In genomic region chr5:37338288-37338687, GRCm38 (mm10) we compare ENCODE assay signal across 8 mouse cellular contexts. TPM values are rescaled to one million over a fixed set of nuclear protein-coding genes. Genes with fewer than 3 reads are reported as not detected.
DNase-seq lines count a peak whose midpoint lies in the region; ATAC-seq lines count a peak whose summit lies in the region.

Evc2 (plus strand) TSS chr5:37338499.

- peak; percentile 91 for DNase-seq in forebrain, embryonic 11.5 days (ENCODE audit: low spot score)
- DNase-seq in telencephalon, adult 2 months (ENCODE audit: low read depth, low spot score), result peak; percentile 71

- H3K4me2 ChIP-seq in forebrain, embryonic 11.5 days (ENCODE audit: low read depth, low read length, severe bottlenecking), result peak within 1 kb of the TSS; percentile 74
- H3K4me2 ChIP-seq in heart, embryonic 12.5 days, result peak within 1 kb of the TSS; percentile 99
- H3K4me2 ChIP-seq in kidney, embryonic 16.5 days (replicated peaks; ENCODE audit: low read depth, low read length), result peak within 1 kb of the TSS; percentile 83
- H3K4me2 ChIP-seq in limb, embryonic 13.5 days (replicated peaks), result peak within 1 kb of the TSS; percentile 81
- peak within 1 kb of the TSS; percentile 99 for H3K4me2 ChIP-seq in midbrain, embryonic 16.5 days (ENCODE audit: low read length)

- H3K36me3 ChIP-seq in erythroblast, embryonic 14.5 days (ENCODE audit: control insufficient read depth), result no peaks in the 10 kb centered on the region
- H3K36me3 ChIP-seq in forebrain, embryonic 11.5 days (ENCODE audit: control insufficient read depth, insufficient read depth, low read length), result no peaks in the 10 kb centered on the region; the same call in 1 of the 2 replicates
- H3K36me3 ChIP-seq in heart, embryonic 12.5 days, result 0 out of 2 replicates have a peak, but pooled peaks cover 7% of the 10 kb centered on the region
- peaks cover 7% of the 10 kb centered on the region; the same call in 1 of the 2 replicates for H3K36me3 ChIP-seq in kidney, embryonic 16.5 days (ENCODE audit: insufficient read depth, low read length)
- peaks cover 24% of the 10 kb centered on the region for H3K36me3 ChIP-seq in limb, embryonic 13.5 days
- H3K36me3 ChIP-seq in midbrain, embryonic 16.5 days (ENCODE audit: control insufficient read depth, insufficient read depth, low read length), result no peaks in the 10 kb centered on the region

- H3K9me3 ChIP-seq in erythroblast, embryonic 14.5 days (ENCODE audit: control insufficient read depth, low read length), result no peaks in the 10 kb centered on the region
- H3K9me3 ChIP-seq in forebrain, embryonic 11.5 days (ENCODE audit: control insufficient read depth, low read length), result no peaks in the 10 kb centered on the region
- no peaks in the 10 kb centered on the region for H3K9me3 ChIP-seq in heart, embryonic 12.5 days (replicated peaks)
- H3K9me3 ChIP-seq in kidney, embryonic 16.5 days (ENCODE audit: low read length), result no peaks in the 10 kb centered on the region
- no peaks in the 10 kb centered on the region for H3K9me3 ChIP-seq in limb, embryonic 13.5 days
- H3K9me3 ChIP-seq in midbrain, embryonic 16.5 days (replicated peaks; ENCODE audit: control insufficient read depth, low read length, poor library complexity, severe bottlenecking), result no peaks in the 10 kb centered on the region

- WGBS in forebrain, embryonic 11.5 days, result 1% methylated on average over 27 of the region's 27 CpGs
- WGBS in heart, embryonic 12.5 days, result under 1% methylated on average over 27 of the region's 27 CpGs
- WGBS in kidney, embryonic 16.5 days, result 0% methylated on average over 27 of the region's 27 CpGs
- under 1% methylated on average over 27 of the region's 27 CpGs for WGBS in limb, embryonic 13.5 days
- WGBS in midbrain, embryonic 16.5 days, result under 1% methylated on average over 27 of the region's 27 CpGs

- peak within 1 kb of the TSS; percentile 47; the same call in 1 of the 2 replicates for H3K27ac ChIP-seq in forebrain, embryonic 11.5 days (ENCODE audit: low read depth, low read length)
- H3K27ac ChIP-seq in heart, embryonic 12.5 days (ENCODE audit: poor library complexity, severe bottlenecking), result 0 out of 2 replicates have a peak within 1 kb of the TSS, but pooled peaks have one; percentile 47
- H3K27ac ChIP-seq in kidney, embryonic 16.5 days (ENCODE audit: low read length), result peak within 1 kb of the TSS; percentile 78
- peak within 1 kb of the TSS; percentile 92 for H3K27ac ChIP-seq in limb, embryonic 13.5 days
- no peak within 1 kb of the TSS for H3K27ac ChIP-seq in midbrain, embryonic 16.5 days (ENCODE audit: low read length)

- H3K4me1 ChIP-seq in erythroblast, embryonic 14.5 days (ENCODE audit: control insufficient read depth), result peaks cover 22% of the 10 kb centered on the region
- peaks cover 20% of the 10 kb centered on the region for H3K4me1 ChIP-seq in forebrain, embryonic 11.5 days (replicated peaks; ENCODE audit: control insufficient read depth, insufficient read depth, low read length)
- H3K4me1 ChIP-seq in heart, embryonic 12.5 days (replicated peaks), result peaks cover 41% of the 10 kb centered on the region
- peaks cover 42% of the 10 kb centered on the region for H3K4me1 ChIP-seq in kidney, embryonic 16.5 days (ENCODE audit: insufficient read depth, low read length)
- H3K4me1 ChIP-seq in limb, embryonic 13.5 days, result peaks cover 52% of the 10 kb centered on the region
- H3K4me1 ChIP-seq in midbrain, embryonic 16.5 days (ENCODE audit: control insufficient read depth, insufficient read depth, low read length), result peaks cover 9% of the 10 kb centered on the region; the same call in 1 of the 2 replicates

- peak within 1 kb of the TSS; percentile 57 for H3K4me3 ChIP-seq in erythroblast, embryonic 14.5 days (replicated peaks)
- peak within 1 kb of the TSS; percentile 40 for H3K4me3 ChIP-seq in forebrain, embryonic 11.5 days (ENCODE audit: low read depth, low read length)
- H3K4me3 ChIP-seq in heart, embryonic 12.5 days, result peak within 1 kb of the TSS; percentile 75
- H3K4me3 ChIP-seq in kidney, embryonic 16.5 days (ENCODE audit: low read length), result peak within 1 kb of the TSS; percentile 69
- H3K4me3 ChIP-seq in limb, embryonic 13.5 days, result peak within 1 kb of the TSS; percentile 79
- H3K4me3 ChIP-seq in midbrain, embryonic 16.5 days (ENCODE audit: low read depth, low read length), result peak within 1 kb of the TSS; percentile 48

- no peak for ATAC-seq in erythroblast, adult 5-6 weeks (replicated peaks; ENCODE audit: low FRiP score, poor library complexity, severe bottlenecking)
- ATAC-seq in forebrain, embryonic 11.5 days (replicated peaks; ENCODE audit: low FRiP score), result peak; percentile 83
- peak; percentile 76 for ATAC-seq in heart, embryonic 12.5 days (ENCODE audit: insufficient number of reproducible peaks, low FRiP score)
- ATAC-seq in kidney, embryonic 16.5 days (ENCODE audit: low FRiP score, low TSS enrichment), result peak; percentile 83
- peak; percentile 89 for ATAC-seq in limb, embryonic 13.5 days (ENCODE audit: low FRiP score, low read depth)
- peak; percentile 70 for ATAC-seq in midbrain, embryonic 16.5 days

- H3K27me3 ChIP-seq in erythroblast, embryonic 14.5 days (ENCODE audit: control insufficient read depth), result peaks cover 28% of the 10 kb centered on the region
- no peaks in the 10 kb centered on the region for H3K27me3 ChIP-seq in forebrain, embryonic 11.5 days (ENCODE audit: control insufficient read depth, insufficient read depth, low read length)
- H3K27me3 ChIP-seq in heart, embryonic 12.5 days (replicated peaks), result peaks cover 4% of the 10 kb centered on the region; the same call in 1 of the 2 replicates
- H3K27me3 ChIP-seq in kidney, embryonic 16.5 days (ENCODE audit: insufficient read depth, low read length), result no peaks in the 10 kb centered on the region
- H3K27me3 ChIP-seq in limb, embryonic 13.5 days, result no peaks in the 10 kb centered on the region
- H3K27me3 ChIP-seq in midbrain, embryonic 16.5 days (ENCODE audit: control insufficient read depth, insufficient read depth, low read depth, low read length), result peaks cover 4% of the 10 kb centered on the region

- H3K9ac ChIP-seq in forebrain, embryonic 11.5 days (ENCODE audit: low read length), result peak within 1 kb of the TSS; percentile 63
- H3K9ac ChIP-seq in heart, embryonic 12.5 days, result peak within 1 kb of the TSS; percentile 79
- peak within 1 kb of the TSS; percentile 80 for H3K9ac ChIP-seq in kidney, embryonic 16.5 days (replicated peaks; ENCODE audit: low read length)
- H3K9ac ChIP-seq in limb, embryonic 13.5 days, result peak within 1 kb of the TSS; percentile 90
- H3K9ac ChIP-seq in midbrain, embryonic 16.5 days (ENCODE audit: low read depth, low read length), result peak within 1 kb of the TSS; percentile 61

RNA-seq across cellular contexts. Expression of gene Evc2, which starts in this region (rescaled TPM):
- polyA plus RNA-seq in erythroblast, embryonic 14.5 days (2012), result 0.01 TPM in 1 of 2 replicates, not detected in the other
- total RNA-seq in erythroblast, adult 5-6 weeks (2015; ENCODE audit: low replicate concordance), result not detected in 2 replicates
- not detected in 2 replicates for total RNA-seq in erythroblast, adult 5-6 weeks (2017; ENCODE audit: low replicate concordance)
- 16.8 and 19.1 TPM in 2 replicates for polyA plus RNA-seq in forebrain, embryonic 11.5 days (2014; fragmentation: Nextera tagmentation; extraction: Ambion mirVana)
- 11.6 and 12.2 TPM in 2 replicates for polyA plus RNA-seq in heart, embryonic 12.5 days (2016; fragmentation: Nextera tagmentation; extraction: Ambion mirVana)
- 25.6 and 25.7 TPM in 2 replicates for polyA plus RNA-seq in kidney, embryonic 16.5 days (2015; fragmentation: Nextera tagmentation; extraction: Ambion mirVana)
- 23.7 and 26.6 TPM in 2 replicates for polyA plus RNA-seq in limb, embryonic 13.5 days (2015; fragmentation: Nextera tagmentation; extraction: Ambion mirVana)
- 5.0 and 5.3 TPM in 2 replicates for polyA plus RNA-seq in midbrain, embryonic 16.5 days (2015; fragmentation: Nextera tagmentation; extraction: Ambion mirVana)
